Mouse (Mus musculus): Measurements from ENCODE around the gene Nxt2.

- TF ChIP-seq CTCF (IDR thresholded peaks at IDR 0.05; ENCODE audit: low read depth, low read length) (no peak), POLR2A (IDR thresholded peaks at IDR 0.05; ENCODE audit: insufficient read depth, low read length) (no peak)
Observed at GRCm38 (mm10) chrX:142276031-142276430, 49.5 kb downstream of the Nxt2 start.
